Mouse (Mus musculus): ENCODE results near the gene Dxo. TPM values are rescaled to one million over a fixed set of nuclear protein-coding genes. Genes with fewer than 3 reads are reported as not detected.
"Not testable (repeated sequence)": the region's sequence is repeated elsewhere in the genome, so short reads cannot be mapped to it uniquely, and the experiment has no call there.

The Dxo gene
- polyA plus RNA-seq, 1 experiment from 2014 or later, result 52.9 TPM

- WGBS, result 94% methylated on average over 16 of the region's 16 CpGs
- not testable (repeated sequence) for H3K27me3 ChIP-seq (ENCODE audit: control insufficient read depth, insufficient read depth, low read length)
These were observed 36.0 kb upstream of the Dxo start for GRCm38 (mm10) chr17:34800781-34801305.

GRCm38 (mm10) chr17:34802756-34803155 lies 34.1 kb upstream of the Dxo start:
- 85% methylated on average over 9 of the region's 9 CpGs for whole genome bisulfite sequencing
- H3K9me3 ChIP-seq (ENCODE audit: control insufficient read depth, low read depth, low read length); H3K9ac ChIP-seq (replicated peaks; ENCODE audit: low read depth, low read length); H3K27ac ChIP-seq (ENCODE audit: low read length); H3K27me3 ChIP-seq (ENCODE audit: control insufficient read depth, insufficient read depth, low read length); ATAC-seq (ENCODE audit: insufficient number of reproducible peaks, insufficient read depth, low FRiP score, low read depth); H3K4me3 ChIP-seq (ENCODE audit: low read depth, low read length); H3K36me3 ChIP-seq (ENCODE audit: control insufficient read depth, insufficient read depth, low read length); H3K4me2 ChIP-seq (replicated peaks; ENCODE audit: low read depth, low read length); H3K4me1 ChIP-seq (ENCODE audit: control insufficient read depth, insufficient read depth, low read length): not testable (repeated sequence)

More at GRCm38 (mm10) chr17:34800781-34801305, 36.0 kb upstream of the Dxo start:
- H3K4me1 ChIP-seq (ENCODE audit: control insufficient read depth, insufficient read depth, low read length); ATAC-seq (ENCODE audit: insufficient number of reproducible peaks, insufficient read depth, low FRiP score, low read depth); H3K9ac ChIP-seq (replicated peaks; ENCODE audit: low read depth, low read length); H3K27ac ChIP-seq (ENCODE audit: low read length); H3K36me3 ChIP-seq (ENCODE audit: control insufficient read depth, insufficient read depth, low read length); H3K9me3 ChIP-seq (ENCODE audit: control insufficient read depth, low read depth, low read length); H3K4me3 ChIP-seq (ENCODE audit: low read depth, low read length); H3K4me2 ChIP-seq (replicated peaks; ENCODE audit: low read depth, low read length): not testable (repeated sequence)

- not testable (repeated sequence) for H3K27me3 ChIP-seq (ENCODE audit: control insufficient read depth, insufficient read depth, low read length); H3K4me2 ChIP-seq (replicated peaks; ENCODE audit: low read depth, low read length); H3K36me3 ChIP-seq (ENCODE audit: control insufficient read depth, insufficient read depth, low read length); H3K9me3 ChIP-seq (ENCODE audit: control insufficient read depth, low read depth, low read length); H3K4me3 ChIP-seq (ENCODE audit: low read depth, low read length); H3K4me1 ChIP-seq (ENCODE audit: control insufficient read depth, insufficient read depth, low read length); H3K27ac ChIP-seq (ENCODE audit: low read length); H3K9ac ChIP-seq (replicated peaks; ENCODE audit: low read depth, low read length); ATAC-seq (ENCODE audit: insufficient number of reproducible peaks, insufficient read depth, low FRiP score, low read depth)
- 85% methylated on average over 6 of the region's 6 CpGs for WGBS
These were observed 33.5 kb upstream of the Dxo start for GRCm38 (mm10) chr17:34803367-34803766.

- WGBS, result 93% methylated on average over 3 of the region's 6 CpGs
- not testable (repeated sequence) for H3K9ac ChIP-seq (replicated peaks; ENCODE audit: low read depth, low read length); H3K36me3 ChIP-seq (ENCODE audit: control insufficient read depth, insufficient read depth, low read length); H3K4me1 ChIP-seq (ENCODE audit: control insufficient read depth, insufficient read depth, low read length); H3K9me3 ChIP-seq (ENCODE audit: control insufficient read depth, low read depth, low read length); H3K4me3 ChIP-seq (ENCODE audit: low read depth, low read length); H3K27me3 ChIP-seq (ENCODE audit: control insufficient read depth, insufficient read depth, low read length); H3K4me2 ChIP-seq (replicated peaks; ENCODE audit: low read depth, low read length); ATAC-seq (ENCODE audit: insufficient number of reproducible peaks, insufficient read depth, low FRiP score, low read depth); H3K27ac ChIP-seq (ENCODE audit: low read length)
These were observed 32.5 kb upstream of the Dxo start, which contains the start of gene Cyp21a1 for GRCm38 (mm10) chr17:34804301-34804700. TSS of gene Cyp21a1 (minus strand) at chr17:34804561.

GRCm38 (mm10) chr17:34804871-34805562 lies 31.8 kb upstream of the Dxo start:
- Histone ChIP-seq H3K4me1 (ENCODE audit: control insufficient read depth, insufficient read depth, low read length) (no peaks in the 10 kb centered on the region), H3K27me3 (ENCODE audit: control insufficient read depth, insufficient read depth, low read length) (no peaks in the 10 kb centered on the region), H3K4me3 (ENCODE audit: low read depth, low read length) (no peak overlapping the region), H3K36me3 (ENCODE audit: control insufficient read depth, insufficient read depth, low read length) (no peaks in the 10 kb centered on the region), H3K9ac (replicated peaks; ENCODE audit: low read depth, low read length) (no peak overlapping the region), H3K27ac (ENCODE audit: low read length) (no peak overlapping the region), H3K4me2 (replicated peaks; ENCODE audit: low read depth, low read length) (no peak overlapping the region), H3K9me3 (ENCODE audit: control insufficient read depth, low read depth, low read length) (no peaks in the 10 kb centered on the region)
- no peak for ATAC-seq (ENCODE audit: insufficient number of reproducible peaks, insufficient read depth, low FRiP score, low read depth)
- WGBS, result 70% methylated on average over 6 of the region's 6 CpGs

- Histone ChIP-seq H3K4me1 (ENCODE audit: control insufficient read depth, insufficient read depth, low read length) (no peaks in the 10 kb centered on the region), H3K4me2 (replicated peaks; ENCODE audit: low read depth, low read length) (no peak overlapping the region), H3K27me3 (ENCODE audit: control insufficient read depth, insufficient read depth, low read length) (no peaks in the 10 kb centered on the region), H3K36me3 (ENCODE audit: control insufficient read depth, insufficient read depth, low read length) (no peaks in the 10 kb centered on the region), H3K27ac (ENCODE audit: low read length) (no peak overlapping the region), H3K4me3 (ENCODE audit: low read depth, low read length) (no peak overlapping the region), H3K9me3 (ENCODE audit: control insufficient read depth, low read depth, low read length) (no peaks in the 10 kb centered on the region), H3K9ac (replicated peaks; ENCODE audit: low read depth, low read length) (no peak overlapping the region)
- WGBS, result 70% methylated on average over 3 of the region's 3 CpGs
- ATAC-seq (ENCODE audit: insufficient number of reproducible peaks, insufficient read depth, low FRiP score, low read depth), result no peak
These were observed 29.6 kb upstream of the Dxo start for GRCm38 (mm10) chr17:34807176-34807575.

GRCm38 (mm10) chr17:34808599-34809205 lies 28.1 kb upstream of the Dxo start:
- H3K27me3 ChIP-seq (ENCODE audit: control insufficient read depth, insufficient read depth, low read length), result no peaks in the 10 kb centered on the region
- no peak overlapping the region for H3K27ac ChIP-seq (ENCODE audit: low read length)
- H3K4me3 ChIP-seq (ENCODE audit: low read depth, low read length), result no peak overlapping the region
- no peak for ATAC-seq (ENCODE audit: insufficient number of reproducible peaks, insufficient read depth, low FRiP score, low read depth)
- H3K4me1 ChIP-seq (ENCODE audit: control insufficient read depth, insufficient read depth, low read length), result no peaks in the 10 kb centered on the region
- H3K36me3 ChIP-seq (ENCODE audit: control insufficient read depth, insufficient read depth, low read length), result no peaks in the 10 kb centered on the region
- no peaks in the 10 kb centered on the region for H3K9me3 ChIP-seq (ENCODE audit: control insufficient read depth, low read depth, low read length)
- H3K9ac ChIP-seq (replicated peaks; ENCODE audit: low read depth, low read length), result no peak overlapping the region
- WGBS, result 77% methylated on average over 6 of the region's 6 CpGs
- no peak overlapping the region for H3K4me2 ChIP-seq (replicated peaks; ENCODE audit: low read depth, low read length)

GRCm38 (mm10) chr17:34810411-34810810 lies 26.4 kb upstream of the Dxo start:
- not testable (repeated sequence) for H3K4me1 ChIP-seq (ENCODE audit: control insufficient read depth, insufficient read depth, low read length); H3K9ac ChIP-seq (replicated peaks; ENCODE audit: low read depth, low read length); H3K27me3 ChIP-seq (ENCODE audit: control insufficient read depth, insufficient read depth, low read length); H3K4me3 ChIP-seq (ENCODE audit: low read depth, low read length); H3K4me2 ChIP-seq (replicated peaks; ENCODE audit: low read depth, low read length); H3K36me3 ChIP-seq (ENCODE audit: control insufficient read depth, insufficient read depth, low read length); H3K27ac ChIP-seq (ENCODE audit: low read length); H3K9me3 ChIP-seq (ENCODE audit: control insufficient read depth, low read depth, low read length); ATAC-seq (ENCODE audit: insufficient number of reproducible peaks, insufficient read depth, low FRiP score, low read depth)
- 75% methylated on average over 5 of the region's 5 CpGs for WGBS

Measured in stomach, embryonic 14.5 days (tissue).